Mouse (Mus musculus) midbrain, embryonic 10.5 days (tissue): ENCODE measurements at regions not wholly inside any gene's neighbourhood (a gene's known extent, or its start where the extent isn't known, plus 50 kb on each side); places are given as distances from the start of the nearest gene placed in this dataset.
"Not testable (repeated sequence)": the region's sequence is repeated elsewhere in the genome, so short reads cannot be mapped to it uniquely, and the experiment has no call there.

Experiments used
- DNase-seq: peaks from one replicate; pipeline ENCODE4 v3.0.0-alpha.2; 2017; ENCODE audit warnings: low spot score
- H3K27ac ChIP-seq: fragments of 300-500 bp; sonication (generic); replicated peaks from 2 replicates; pipeline ENCODE4 v1.5.1; 2016; ENCODE audit warnings: mild to moderate bottlenecking
- H3K27me3 ChIP-seq: fragments of 300-500 bp; sonication (generic); 2 replicates; pipeline ENCODE4 v1.6.1; 2016; ENCODE audit warnings: low read depth, mild to moderate bottlenecking; ENCODE audit not compliant: poor library complexity, severe bottlenecking
- H3K36me3 ChIP-seq: fragments of 300-500 bp; sonication (generic); 2 replicates; pipeline ENCODE4 v1.6.1; 2016; ENCODE audit warnings: mild to moderate bottlenecking, moderate library complexity
- H3K4me1 ChIP-seq: fragments of 300-500 bp; sonication (generic); 2 replicates; pipeline ENCODE4 v1.6.1; 2016
- H3K4me3 ChIP-seq: fragments of 300-500 bp; sonication (generic); 2 replicates; pipeline ENCODE4 v1.5.1; 2016; ENCODE audit warnings: mild to moderate bottlenecking, moderate library complexity
- H3K9me3 ChIP-seq: fragments of 300-500 bp; sonication (generic); replicated peaks from 2 replicates; pipeline ENCODE4 v1.6.1; 2016; ENCODE audit warnings: mild to moderate bottlenecking
- WGBS: fragments of 180-500 bp; shearing (Covaris S2); methylation state at CpG from one replicate; pipeline ENCODE4 v1.1.7; 2016; 5-methylcytosine and 5-hydroxymethylcytosine counted together

- Histone ChIP-seq H3K4me3 (no peak overlapping the region), H3K36me3 (no peaks in the 10 kb centered on the region), H3K4me1 (peaks cover 14% of the 10 kb centered on the region), H3K9me3 (no peaks in the 10 kb centered on the region; the same call in 1 of the 2 replicates), H3K27ac (0 out of 2 replicates have a peak overlapping the region, but pooled peaks have one; percentile 46), H3K27me3 (no peaks in the 10 kb centered on the region; the same call in 1 of the 2 replicates)
- DNase-seq, result no peak
- 86% methylated on average over 9 of the region's 9 CpGs for WGBS
These were observed 234.4 kb downstream of the Diras2 start for GRCm38 (mm10) chr13:52296541-52297276.

DNA sequence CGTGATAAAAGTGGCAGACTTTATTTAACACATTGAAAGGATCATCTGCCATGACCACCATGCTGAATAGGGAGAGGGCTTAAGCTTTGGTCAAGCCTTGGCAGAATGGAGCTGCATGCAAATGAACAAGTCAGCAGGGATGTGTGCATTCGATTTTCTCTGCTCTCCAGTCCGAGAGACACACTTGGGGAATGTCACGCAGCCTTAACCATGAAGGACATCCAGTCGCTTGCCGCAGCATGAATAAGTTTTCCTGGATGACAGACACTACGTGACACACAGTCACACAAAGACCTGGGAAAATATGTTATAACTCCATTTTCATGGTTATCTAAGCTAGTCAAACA lies 233.8 kb downstream of the Diras2 start:
- WGBS, result 48% methylated on average over 7 of the region's 7 CpGs
- Histone ChIP-seq H3K4me1 (peaks cover 14% of the 10 kb centered on the region), H3K36me3 (no peaks in the 10 kb centered on the region), H3K27ac (0 out of 2 replicates have a peak overlapping the region, but pooled peaks have one; percentile 46), H3K4me3 (no peak overlapping the region), H3K9me3 (no peaks in the 10 kb centered on the region; the same call in 1 of the 2 replicates), H3K27me3 (no peaks in the 10 kb centered on the region; the same call in 1 of the 2 replicates)
- DNase-seq, result peak; percentile 51

DNA sequence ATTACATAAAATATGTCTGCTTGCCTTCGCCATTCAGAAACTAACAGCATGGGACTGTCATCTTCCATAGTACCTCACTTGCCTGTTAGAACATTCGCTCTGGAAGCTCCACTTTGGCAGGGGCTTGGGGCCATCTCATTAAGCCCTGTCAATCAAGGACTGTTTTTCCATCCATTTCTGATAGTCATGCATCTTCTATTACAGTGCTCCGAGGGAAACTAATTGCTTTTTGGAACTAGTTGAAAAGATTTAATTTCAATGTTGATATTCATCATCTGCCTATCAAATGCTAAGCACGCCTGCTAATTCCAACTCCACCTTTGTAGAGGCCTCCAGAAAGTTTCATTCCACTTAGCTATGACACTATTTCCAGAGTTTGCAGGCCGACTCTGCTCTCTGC lies 232.7 kb downstream of the Diras2 start:
- no peak overlapping the region for H3K4me3 ChIP-seq
- H3K27me3 ChIP-seq, result no peaks in the 10 kb centered on the region; the same call in 1 of the 2 replicates
- peaks cover 14% of the 10 kb centered on the region for H3K4me1 ChIP-seq
- WGBS, result 84% methylated on average over 5 of the region's 5 CpGs
- DNase-seq, result no peak
- no peaks in the 10 kb centered on the region; the same call in 1 of the 2 replicates for H3K9me3 ChIP-seq
- no peaks in the 10 kb centered on the region for H3K36me3 ChIP-seq
- H3K27ac ChIP-seq, result no peak overlapping the region

GRCm38 (mm10) chr13:52305328-52305727 lies 225.8 kb downstream of the Diras2 start:
- not testable (repeated sequence) for H3K27ac ChIP-seq, H3K36me3 ChIP-seq, DNase-seq

GRCm38 (mm10) chr13:52306783-52307440 lies 224.2 kb downstream of the Diras2 start:
- Histone ChIP-seq H3K27me3 (0 out of 2 replicates have a peak, but pooled peaks cover 4% of the 10 kb centered on the region), H3K4me3 (no peak overlapping the region), H3K4me1 (peaks cover 9% of the 10 kb centered on the region), H3K27ac (no peak overlapping the region), H3K36me3 (no peaks in the 10 kb centered on the region), H3K9me3 (no peaks in the 10 kb centered on the region)
- 82% methylated on average over 9 of the region's 9 CpGs for WGBS
- no peak for DNase-seq

More at GRCm38 (mm10) chr13:52305328-52305727, 225.8 kb downstream of the Diras2 start:
- not testable (repeated sequence) for H3K9me3 ChIP-seq, H3K4me3 ChIP-seq, H3K4me1 ChIP-seq, H3K27me3 ChIP-seq

GRCm38 (mm10) chr13:52310954-52311353 lies 220.1 kb downstream of the Diras2 start:
- Histone ChIP-seq H3K27me3 (0 out of 2 replicates have a peak, but pooled peaks cover 4% of the 10 kb centered on the region), H3K36me3 (no peaks in the 10 kb centered on the region), H3K4me3 (no peak overlapping the region), H3K4me1 (peaks cover 9% of the 10 kb centered on the region), H3K27ac (no peak overlapping the region), H3K9me3 (no peaks in the 10 kb centered on the region)
- 38% methylated on average over 2 of the region's 2 CpGs for WGBS
- no peak for DNase-seq

GRCm38 (mm10) chr13:52318276-52318675 lies 212.8 kb downstream of the Diras2 start:
- Histone ChIP-seq H3K4me3 (no peak overlapping the region), H3K4me1 (no peaks in the 10 kb centered on the region), H3K9me3 (no peaks in the 10 kb centered on the region), H3K27me3 (no peaks in the 10 kb centered on the region), H3K36me3 (no peaks in the 10 kb centered on the region), H3K27ac (no peak overlapping the region)
- no peak for DNase-seq
- WGBS, result 95% methylated on average over 2 of the region's 2 CpGs

- no peaks in the 10 kb centered on the region for H3K27me3 ChIP-seq
- H3K4me1 ChIP-seq, result no peaks in the 10 kb centered on the region
- H3K4me3 ChIP-seq, result no peak overlapping the region
- 92% methylated on average over 3 of the region's 3 CpGs for WGBS
- H3K9me3 ChIP-seq, result no peaks in the 10 kb centered on the region
- DNase-seq, result no peak
- no peak overlapping the region for H3K27ac ChIP-seq
- H3K36me3 ChIP-seq, result no peaks in the 10 kb centered on the region
These were observed 207.4 kb downstream of the Diras2 start for GRCm38 (mm10) chr13:52323691-52324090.

DNA sequence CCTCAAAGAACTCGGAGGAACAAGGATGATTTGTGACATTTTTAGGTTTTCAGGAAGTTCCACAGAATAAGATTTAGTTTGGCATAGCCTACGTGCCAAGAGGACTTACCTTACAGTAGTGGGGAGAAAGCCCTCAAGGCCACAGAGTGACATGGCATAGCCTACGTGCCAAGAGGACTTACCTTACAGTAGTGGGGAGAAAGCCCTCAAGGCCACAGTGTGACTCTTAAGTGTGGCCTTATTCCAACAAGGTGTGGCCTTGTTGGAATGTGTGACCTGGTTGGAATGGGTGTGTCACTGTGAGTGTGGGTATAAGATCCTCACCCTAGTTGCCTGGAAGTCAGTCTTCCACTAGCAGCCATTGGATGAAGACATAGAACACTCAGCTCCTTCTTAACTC lies 206.7 kb downstream of the Diras2 start:
- not testable (repeated sequence) for H3K4me1 ChIP-seq, H3K27ac ChIP-seq, H3K4me3 ChIP-seq, H3K27me3 ChIP-seq, DNase-seq, H3K9me3 ChIP-seq, H3K36me3 ChIP-seq
- WGBS, result 76% methylated on average over 3 of the region's 3 CpGs

DNA sequence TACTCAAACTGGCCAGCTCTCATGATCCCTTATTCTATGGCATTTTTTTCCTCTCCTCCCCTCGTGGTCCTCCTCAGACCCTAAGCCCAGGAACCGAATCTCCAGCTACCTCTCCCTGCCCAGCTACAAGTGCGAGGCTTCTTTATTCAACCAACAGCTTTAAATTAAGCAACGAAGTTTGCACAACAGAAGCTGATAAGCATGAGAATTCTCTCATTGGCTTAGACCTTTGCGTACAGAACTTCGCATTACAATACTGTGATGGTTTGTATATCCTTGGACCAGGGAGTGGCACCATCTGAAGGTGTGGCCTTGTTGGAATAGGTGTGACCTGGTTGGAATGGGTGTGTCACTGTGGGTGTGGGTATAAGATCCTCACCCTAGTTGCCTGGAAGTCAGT lies 205.4 kb downstream of the Diras2 start:
- H3K27me3 ChIP-seq, H3K27ac ChIP-seq, H3K36me3 ChIP-seq, DNase-seq, H3K9me3 ChIP-seq, H3K4me1 ChIP-seq, H3K4me3 ChIP-seq: not testable (repeated sequence)
- WGBS, result 85% methylated on average over 6 of the region's 6 CpGs

GRCm38 (mm10) chr13:52327734-52328133 lies 203.3 kb downstream of the Diras2 start:
- H3K27me3 ChIP-seq, result no peaks in the 10 kb centered on the region
- no peak for DNase-seq
- 92% methylated on average over 9 of the region's 9 CpGs for WGBS

GRCm38 (mm10) chr13:52328766-52329165 lies 202.3 kb downstream of the Diras2 start:
- no peaks in the 10 kb centered on the region for H3K27me3 ChIP-seq
- no peaks in the 10 kb centered on the region for H3K36me3 ChIP-seq
- no peaks in the 10 kb centered on the region for H3K4me1 ChIP-seq
- WGBS, result 81% methylated on average over 8 of the region's 8 CpGs
- no peak for DNase-seq
- H3K27ac ChIP-seq, result no peak overlapping the region
- no peak overlapping the region for H3K4me3 ChIP-seq
- no peaks in the 10 kb centered on the region for H3K9me3 ChIP-seq

More at GRCm38 (mm10) chr13:52327734-52328133, 203.3 kb downstream of the Diras2 start:
- no peaks in the 10 kb centered on the region for H3K4me1 ChIP-seq
- no peaks in the 10 kb centered on the region for H3K9me3 ChIP-seq
- H3K27ac ChIP-seq, result no peak overlapping the region
- no peaks in the 10 kb centered on the region for H3K36me3 ChIP-seq
- H3K4me3 ChIP-seq, result no peak overlapping the region

DNA sequence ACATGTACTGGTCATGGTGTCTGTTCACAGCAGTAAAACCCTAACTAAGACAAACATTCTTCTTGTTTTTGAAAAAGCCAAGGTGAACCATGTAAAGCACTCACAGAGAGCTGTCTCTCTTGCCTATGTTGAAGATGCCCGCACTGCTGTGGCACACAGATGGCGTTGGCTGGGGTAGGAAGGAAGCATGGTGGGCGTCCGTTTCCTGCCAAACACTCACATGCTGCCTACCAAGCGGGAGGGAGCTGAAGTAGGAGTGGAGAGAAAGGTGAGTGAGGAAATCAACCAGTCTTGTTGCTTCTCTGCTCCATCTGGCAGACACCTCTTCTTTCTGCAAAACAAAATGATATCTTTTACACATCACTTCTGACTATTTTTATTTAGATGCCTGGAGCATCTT lies 200.0 kb downstream of the Diras2 start:
- Histone ChIP-seq H3K27me3 (no peaks in the 10 kb centered on the region), H3K9me3 (no peaks in the 10 kb centered on the region), H3K4me3 (no peak overlapping the region), H3K4me1 (no peaks in the 10 kb centered on the region), H3K27ac (no peak overlapping the region), H3K36me3 (no peaks in the 10 kb centered on the region)
- DNase-seq, result no peak
- 84% methylated on average over 5 of the region's 5 CpGs for WGBS
